Mouse (Mus musculus): ENCODE data around the gene Clip2. TPM values are rescaled to one million over a fixed set of nuclear protein-coding genes. Genes with fewer than 3 reads are reported as not detected.

The Clip2 gene
- total RNA-seq, 2 experiments from 2014 or later, result 106 to 107 TPM

- DNase-seq (ENCODE audit: low spot score in 2 of 2), result no peak
Observed at GRCm38 (mm10) chr5:134565696-134566095, 13.5 kb upstream of the Clip2 start.

GRCm38 (mm10) chr5:134564272-134564671 is 12.0 kb upstream of the Clip2 start:
- DNase-seq (ENCODE audit: low spot score in 2 of 2), result no peak

- no peak for DNase-seq (ENCODE audit: low spot score in 2 of 2)
Observed at GRCm38 (mm10) chr5:134560450-134561171, 8.4 kb upstream of the Clip2 start.

- no peak for DNase-seq (ENCODE audit: low spot score in 2 of 2)
Observed at GRCm38 (mm10) chr5:134560071-134560449, 7.8 kb upstream of the Clip2 start, which contains the start of gene Syna. Gene Syna (minus strand): TSS chr5:134560171.

GRCm38 (mm10) chr5:134555463-134556164 is 3.4 kb upstream of the Clip2 start:
- peak; percentile 75 to 78 for DNase-seq (ENCODE audit: low spot score in 2 of 2)

- no peak for DNase-seq (ENCODE audit: low spot score in 2 of 2)
Observed at GRCm38 (mm10) chr5:134553951-134554546, 1.8 kb upstream of the Clip2 start.

- peak; percentile 48 to 63 for DNase-seq (ENCODE audit: low spot score in 2 of 2)
Observed at GRCm38 (mm10) chr5:134551233-134552109, 763 bp downstream of the Clip2 start.

- no peak for DNase-seq (ENCODE audit: low spot score in 2 of 2)
Observed at GRCm38 (mm10) chr5:134550836-134551232, 1.4 kb downstream of the Clip2 start.

- no peak for DNase-seq (ENCODE audit: low spot score in 2 of 2)
Observed at GRCm38 (mm10) chr5:134549640-134550168, 2.5 kb downstream of the Clip2 start.

GRCm38 (mm10) chr5:134548306-134548705 is 3.9 kb downstream of the Clip2 start:
- DNase-seq (ENCODE audit: low spot score in 2 of 2), result no peak

GRCm38 (mm10) chr5:134546790-134547189 is 5.4 kb downstream of the Clip2 start:
- no peak for DNase-seq (ENCODE audit: low spot score in 2 of 2)

- no peak for DNase-seq (ENCODE audit: low spot score in 2 of 2)
Observed at GRCm38 (mm10) chr5:134545242-134545629, 7.0 kb downstream of the Clip2 start.

GRCm38 (mm10) chr5:134544516-134545241 is 7.6 kb downstream of the Clip2 start:
- DNase-seq (ENCODE audit: low spot score in 2 of 2), result no peak

GRCm38 (mm10) chr5:134541640-134542039 is 10.6 kb downstream of the Clip2 start:
- DNase-seq (ENCODE audit: low spot score in 2 of 2), result no peak

- no peak for DNase-seq (ENCODE audit: low spot score in 2 of 2)
Observed at GRCm38 (mm10) chr5:134540881-134541280, 11.4 kb downstream of the Clip2 start.

GRCm38 (mm10) chr5:134539891-134540290 is 12.3 kb downstream of the Clip2 start:
- DNase-seq (ENCODE audit: low spot score in 2 of 2), result no peak

GRCm38 (mm10) chr5:134536036-134536435 is 16.2 kb downstream of the Clip2 start:
- DNase-seq (ENCODE audit: low spot score in 2 of 2), result no peak

GRCm38 (mm10) chr5:134532417-134532816 is 19.8 kb downstream of the Clip2 start:
- DNase-seq (ENCODE audit: low spot score in 2 of 2), result no peak

- peak in 1 of 2 experiments; percentile 66 for DNase-seq (ENCODE audit: low spot score in 2 of 2)
Observed at GRCm38 (mm10) chr5:134531585-134531984, 20.6 kb downstream of the Clip2 start.

GRCm38 (mm10) chr5:134530830-134531229 is 21.4 kb downstream of the Clip2 start:
- peak; percentile 71 to 87 for DNase-seq (ENCODE audit: low spot score in 2 of 2)
